Mouse (Mus musculus): ENCODE data around the gene BC052040. TPM values are rescaled to one million over a fixed set of nuclear protein-coding genes. Genes with fewer than 3 reads are reported as not detected.

The BC052040 gene
- polyA plus RNA-seq, 2 experiments = 5.0 to 7.9 TPM

- no peak overlapping the region for H3K27ac ChIP-seq
- TF ChIP-seq EP300 (IDR thresholded peaks at IDR 0.05; ENCODE audit: low read depth) = no peak
- no peak for TF ChIP-seq CTCF (IDR thresholded peaks at IDR 0.05; ENCODE audit: low read depth)
- no peaks in the 10 kb centered on the region for H3K36me3 ChIP-seq (replicated peaks; ENCODE audit: control insufficient read depth, insufficient read depth, low read depth)
- ATAC-seq (ENCODE audit: insufficient read depth) (no peak), DNase-seq (ENCODE audit: low read depth in 3 of 3, low spot score in 3 of 3) (no peak)
- 55% methylated on average over 3 of the region's 3 CpGs for WGBS (ENCODE audit: insufficient replicate concordance)
- H3K9me3 ChIP-seq (ENCODE audit: control insufficient read depth, low read length) = no peaks in the 10 kb centered on the region
- no peaks in the 10 kb centered on the region for H3K27me3 ChIP-seq (ENCODE audit: control insufficient read depth, insufficient read depth, low read length)
- H3K4me2 ChIP-seq (ENCODE audit: low read depth) = no peak overlapping the region
- no peak overlapping the region for H3K4me3 ChIP-seq (ENCODE audit: insufficient read depth in 1 of 2, low read depth in 2 of 2, low read length in 2 of 2)
- H3K4me1 ChIP-seq (replicated peaks; ENCODE audit: control insufficient read depth in 2 of 2, insufficient read depth in 2 of 2, low read length in 1 of 2) = no peaks in the 10 kb centered on the region
- no peak overlapping the region for H3K9ac ChIP-seq (replicated peaks)
Measured at GRCm38 (mm10) chr2:115731171-115731570, 149.7 kb downstream of the BC052040 start.

GRCm38 (mm10) chr2:115732572-115732971, 151.1 kb downstream of the BC052040 start:
- no peak overlapping the region for H3K4me2 ChIP-seq (ENCODE audit: low read depth)
- H3K27ac ChIP-seq = no peak overlapping the region
- no peaks in the 10 kb centered on the region for H3K27me3 ChIP-seq (ENCODE audit: control insufficient read depth, insufficient read depth, low read length)
- WGBS (ENCODE audit: insufficient replicate concordance) = 75% methylated on average over 4 of the region's 4 CpGs
- H3K9ac ChIP-seq (replicated peaks) = no peak overlapping the region
- no peaks in the 10 kb centered on the region for H3K36me3 ChIP-seq (replicated peaks; ENCODE audit: control insufficient read depth, insufficient read depth, low read depth)
- ATAC-seq (ENCODE audit: insufficient read depth) (no peak), DNase-seq (ENCODE audit: low read depth in 3 of 3, low spot score in 3 of 3) (no peak)
- H3K4me1 ChIP-seq (replicated peaks; ENCODE audit: control insufficient read depth in 2 of 2, insufficient read depth in 2 of 2, low read length in 1 of 2) = no peaks in the 10 kb centered on the region
- no peak overlapping the region for H3K4me3 ChIP-seq (ENCODE audit: insufficient read depth in 1 of 2, low read depth in 2 of 2, low read length in 2 of 2)
- TF ChIP-seq CTCF (IDR thresholded peaks at IDR 0.05; ENCODE audit: low read depth) (no peak), EP300 (IDR thresholded peaks at IDR 0.05; ENCODE audit: low read depth) (no peak)
- H3K9me3 ChIP-seq (ENCODE audit: control insufficient read depth, low read length) = no peaks in the 10 kb centered on the region

- H3K4me3 ChIP-seq (ENCODE audit: insufficient read depth in 1 of 2, low read depth in 2 of 2, low read length in 2 of 2) = no peak overlapping the region
- no peaks in the 10 kb centered on the region for H3K9me3 ChIP-seq (ENCODE audit: control insufficient read depth, low read length)
- no peak for ATAC-seq (ENCODE audit: insufficient read depth)
- DNase-seq (ENCODE audit: low read depth in 3 of 3, low spot score in 3 of 3) = no peak
- H3K27ac ChIP-seq = no peak overlapping the region
- 79% methylated on average over 8 of the region's 8 CpGs for WGBS (ENCODE audit: insufficient replicate concordance)
- H3K4me1 ChIP-seq (replicated peaks; ENCODE audit: control insufficient read depth in 2 of 2, insufficient read depth in 2 of 2, low read length in 1 of 2) = no peaks in the 10 kb centered on the region
- TF ChIP-seq EP300 (IDR thresholded peaks at IDR 0.05; ENCODE audit: low read depth) = no peak
- no peak for TF ChIP-seq CTCF (IDR thresholded peaks at IDR 0.05; ENCODE audit: low read depth)
- no peak overlapping the region for H3K4me2 ChIP-seq (ENCODE audit: low read depth)
- no peaks in the 10 kb centered on the region for H3K27me3 ChIP-seq (ENCODE audit: control insufficient read depth, insufficient read depth, low read length)
- H3K36me3 ChIP-seq (replicated peaks; ENCODE audit: control insufficient read depth, insufficient read depth, low read depth) = no peaks in the 10 kb centered on the region
- no peak overlapping the region for H3K9ac ChIP-seq (replicated peaks)
Measured at GRCm38 (mm10) chr2:115733017-115733692, 151.6 kb downstream of the BC052040 start.

- H3K9me3 ChIP-seq (ENCODE audit: control insufficient read depth, low read length) = no peaks in the 10 kb centered on the region
- no peak for ATAC-seq (ENCODE audit: insufficient read depth)
- WGBS (ENCODE audit: insufficient replicate concordance) = 75% methylated on average over 6 of the region's 6 CpGs
Measured at GRCm38 (mm10) chr2:115734850-115735249, 153.3 kb downstream of the BC052040 start.

GRCm38 (mm10) chr2:115736416-115736815, 154.9 kb downstream of the BC052040 start:
- H3K4me3 ChIP-seq (ENCODE audit: insufficient read depth in 1 of 2, low read depth in 2 of 2, low read length in 2 of 2) = no peak overlapping the region
- H3K9ac ChIP-seq (replicated peaks) = no peak overlapping the region
- no peaks in the 10 kb centered on the region for H3K4me1 ChIP-seq (replicated peaks; ENCODE audit: control insufficient read depth in 2 of 2, insufficient read depth in 2 of 2, low read length in 1 of 2)
- 64% methylated on average over 3 of the region's 3 CpGs for WGBS (ENCODE audit: insufficient replicate concordance)
- no peak for ATAC-seq (ENCODE audit: insufficient read depth)
- no peaks in the 10 kb centered on the region for H3K36me3 ChIP-seq (replicated peaks; ENCODE audit: control insufficient read depth, insufficient read depth, low read depth)
- TF ChIP-seq CTCF (IDR thresholded peaks at IDR 0.05; ENCODE audit: low read depth) (no peak), EP300 (IDR thresholded peaks at IDR 0.05; ENCODE audit: low read depth) (no peak)
- H3K9me3 ChIP-seq (ENCODE audit: control insufficient read depth, low read length) = no peaks in the 10 kb centered on the region
- H3K27me3 ChIP-seq (ENCODE audit: control insufficient read depth, insufficient read depth, low read length) = no peaks in the 10 kb centered on the region
- no peak overlapping the region for H3K27ac ChIP-seq
- DNase-seq (ENCODE audit: low read depth in 3 of 3, low spot score in 3 of 3) = no peak
- H3K4me2 ChIP-seq (ENCODE audit: low read depth) = no peak overlapping the region

More at GRCm38 (mm10) chr2:115734850-115735249, 153.3 kb downstream of the BC052040 start:
- no peak for TF ChIP-seq EP300 (IDR thresholded peaks at IDR 0.05; ENCODE audit: low read depth)
- no peak for TF ChIP-seq CTCF (IDR thresholded peaks at IDR 0.05; ENCODE audit: low read depth)
- Histone ChIP-seq H3K27ac (no peak overlapping the region), H3K9ac (replicated peaks) (no peak overlapping the region), H3K4me1 (replicated peaks; ENCODE audit: control insufficient read depth in 2 of 2, insufficient read depth in 2 of 2, low read length in 1 of 2) (no peaks in the 10 kb centered on the region), H3K36me3 (replicated peaks; ENCODE audit: control insufficient read depth, insufficient read depth, low read depth) (no peaks in the 10 kb centered on the region), H3K4me3 (ENCODE audit: insufficient read depth in 1 of 2, low read depth in 2 of 2, low read length in 2 of 2) (no peak overlapping the region), H3K27me3 (ENCODE audit: control insufficient read depth, insufficient read depth, low read length) (no peaks in the 10 kb centered on the region), H3K4me2 (ENCODE audit: low read depth) (no peak overlapping the region)
- no peak for DNase-seq (ENCODE audit: low read depth in 3 of 3, low spot score in 3 of 3)
